Mouse (Mus musculus) G1E (cell line): ENCODE results near the gene Arhgap6.

Experiments
- CTCF ChIP-seq: IDR thresholded peaks from 2 replicates; pipeline ENCODE4 v1.5.1; 2012; ENCODE audit warnings: low read depth, low read length, inconsistent platforms, mixed read lengths
- GATA1 ChIP-seq: IDR thresholded peaks from 2 replicates; pipeline ENCODE4 v1.6.1; 2012; ENCODE audit warnings: borderline replicate concordance, low read length, inconsistent platforms, mixed read lengths
- POLR2AphosphoS5 ChIP-seq: IDR thresholded peaks from 2 replicates; pipeline ENCODE4 v1.6.1; 2012; ENCODE audit warnings: low read depth, low read length, inconsistent platforms; ENCODE audit not compliant: insufficient replicate concordance

GRCm38 (mm10) chrX:169102665-169103064 lies 307.8 kb downstream of the Arhgap6 start:
- TF ChIP-seq GATA1: no peak
- no peak for TF ChIP-seq CTCF
- no peak for TF ChIP-seq POLR2AphosphoS5
